Mouse (Mus musculus) cerebellum, postnatal 36 days (tissue): ENCODE data around the gene Pitpnm1.

Experiments
- DNase-seq, 2 experiments: peaks; one replicate each; pipeline ENCODE4 v3.0.0; 2021 to 2022; ENCODE audit warnings: mixed read lengths in 2 of 2

Pitpnm1 gene

GRCm38 (mm10) chr19:4068717-4069410 is 30.9 kb upstream of the Pitpnm1 start:
- no peak for DNase-seq

GRCm38 (mm10) chr19:4070311-4070710 is 29.5 kb upstream of the Pitpnm1 start:
- no peak for DNase-seq

GRCm38 (mm10) chr19:4070756-4071155 is 29.0 kb upstream of the Pitpnm1 start:
- no peak for DNase-seq

GRCm38 (mm10) chr19:4071406-4071805 is 28.4 kb upstream of the Pitpnm1 start:
- DNase-seq, result peak in 1 of 2 experiments; percentile 42

GRCm38 (mm10) chr19:4072706-4073424 is 26.9 kb upstream of the Pitpnm1 start:
- DNase-seq, result no peak

GRCm38 (mm10) chr19:4075531-4075930 is 24.3 kb upstream of the Pitpnm1 start:
- no peak for DNase-seq

GRCm38 (mm10) chr19:4079594-4079993 is 20.2 kb upstream of the Pitpnm1 start:
- DNase-seq, result no peak

- peak; percentile 85 to 86 for DNase-seq
Measured at GRCm38 (mm10) chr19:4080511-4081009, 19.2 kb upstream of the Pitpnm1 start.

GRCm38 (mm10) chr19:4081394-4081793 is 18.4 kb upstream of the Pitpnm1 start, which contains the start of gene Cabp2:
Gene Cabp2 (plus strand): TSS chr19:4081578.
- no peak for DNase-seq

- DNase-seq, result peak; percentile 39 to 45
Measured at GRCm38 (mm10) chr19:4082219-4082965, 17.4 kb upstream of the Pitpnm1 start.

GRCm38 (mm10) chr19:4083316-4083715 is 16.5 kb upstream of the Pitpnm1 start:
- DNase-seq, result no peak

GRCm38 (mm10) chr19:4083826-4084225 is 16.0 kb upstream of the Pitpnm1 start:
- DNase-seq, result no peak

- no peak for DNase-seq
Measured at GRCm38 (mm10) chr19:4084984-4085383, 14.8 kb upstream of the Pitpnm1 start.

- DNase-seq, result no peak
Measured at GRCm38 (mm10) chr19:4086156-4086555, 13.6 kb upstream of the Pitpnm1 start.

- no peak for DNase-seq
Measured at GRCm38 (mm10) chr19:4087090-4087489, 12.7 kb upstream of the Pitpnm1 start.

- DNase-seq, result no peak
Measured at GRCm38 (mm10) chr19:4088146-4088545, 11.7 kb upstream of the Pitpnm1 start.

GRCm38 (mm10) chr19:4089128-4089527 is 10.7 kb upstream of the Pitpnm1 start:
- DNase-seq, result no peak

- no peak for DNase-seq
Measured at GRCm38 (mm10) chr19:4090446-4090845, 9.4 kb upstream of the Pitpnm1 start.

GRCm38 (mm10) chr19:4091383-4091782 is 8.4 kb upstream of the Pitpnm1 start:
- no peak for DNase-seq

GRCm38 (mm10) chr19:4092750-4093149 is 7.0 kb upstream of the Pitpnm1 start:
- DNase-seq, result no peak

GRCm38 (mm10) chr19:4093772-4094171 is 6.0 kb upstream of the Pitpnm1 start:
- no peak for DNase-seq

GRCm38 (mm10) chr19:4094348-4094747 is 5.5 kb upstream of the Pitpnm1 start:
- no peak for DNase-seq

GRCm38 (mm10) chr19:4094774-4095303 is 5.0 kb upstream of the Pitpnm1 start:
- DNase-seq, result no peak
